Mouse (Mus musculus) bone marrow, adult 2 months (tissue): Measurements from ENCODE around the gene Ripor1. TPM values are rescaled to one million over a fixed set of nuclear protein-coding genes. Genes with fewer than 3 reads are reported as not detected.
A peak's percentile ranks its signal among the peaks of the same experiment; 100 is the strongest.
"Not testable (repeated sequence)": the region's sequence is repeated elsewhere in the genome, so short reads cannot be mapped to it uniquely, and the experiment has no call there.

Experiments
- H3K27ac ChIP-seq: fragments of 200-500 bp; 2 replicates; pipeline ENCODE4 v1.5.1; 2012; ENCODE audit warnings: low read depth, mild to moderate bottlenecking, control low read depth, inconsistent platforms, low read length; ENCODE audit not compliant: control insufficient read depth, poor library complexity, insufficient read depth
- H3K4me1 ChIP-seq: fragments of 200-500 bp; 2 replicates; pipeline ENCODE4 v1.6.1; 2011; ENCODE audit warnings: low read length; ENCODE audit not compliant: control insufficient read depth, insufficient read depth
- H3K4me3 ChIP-seq: fragments of 200-500 bp; replicated peaks from 2 replicates; pipeline ENCODE3; 2011; ENCODE audit warnings: mild to moderate bottlenecking, low read depth, low read length, control low read depth; ENCODE audit not compliant: control insufficient read depth
- CTCF ChIP-seq: fragments of 200-500 bp; IDR thresholded peaks from 2 replicates; pipeline ENCODE4 v1.5.1; 2011; ENCODE audit warnings: low read length, control low read depth; ENCODE audit not compliant: control insufficient read depth, insufficient read depth
- POLR2A ChIP-seq: fragments of 200-500 bp; IDR thresholded peaks from 2 replicates; pipeline ENCODE4 v1.6.1; 2011; ENCODE audit warnings: low read depth, mild to moderate bottlenecking, control low read depth, low read length, borderline replicate concordance; ENCODE audit not compliant: control insufficient read depth
- WGBS: fragments of 180-500 bp; shearing (Covaris S2); methylation state at CpG from one replicate; pipeline ENCODE4 v1.1.7; 2018; 5-methylcytosine and 5-hydroxymethylcytosine counted together
- polyA plus RNA-seq: library from polyadenylated mRNA; stranded (reverse); fragments of >200 nt; gene quantifications from 2 replicates; pipeline ENCODE4 v1.2.4, GENCODE M21; 2011; ENCODE audit warnings: low replicate concordance; ENCODE audit not compliant: missing spikeins, insufficient read depth, insufficient read length

The Ripor1 gene
- polyA plus RNA-seq, 1 experiment = 23.1 TPM

DNA sequence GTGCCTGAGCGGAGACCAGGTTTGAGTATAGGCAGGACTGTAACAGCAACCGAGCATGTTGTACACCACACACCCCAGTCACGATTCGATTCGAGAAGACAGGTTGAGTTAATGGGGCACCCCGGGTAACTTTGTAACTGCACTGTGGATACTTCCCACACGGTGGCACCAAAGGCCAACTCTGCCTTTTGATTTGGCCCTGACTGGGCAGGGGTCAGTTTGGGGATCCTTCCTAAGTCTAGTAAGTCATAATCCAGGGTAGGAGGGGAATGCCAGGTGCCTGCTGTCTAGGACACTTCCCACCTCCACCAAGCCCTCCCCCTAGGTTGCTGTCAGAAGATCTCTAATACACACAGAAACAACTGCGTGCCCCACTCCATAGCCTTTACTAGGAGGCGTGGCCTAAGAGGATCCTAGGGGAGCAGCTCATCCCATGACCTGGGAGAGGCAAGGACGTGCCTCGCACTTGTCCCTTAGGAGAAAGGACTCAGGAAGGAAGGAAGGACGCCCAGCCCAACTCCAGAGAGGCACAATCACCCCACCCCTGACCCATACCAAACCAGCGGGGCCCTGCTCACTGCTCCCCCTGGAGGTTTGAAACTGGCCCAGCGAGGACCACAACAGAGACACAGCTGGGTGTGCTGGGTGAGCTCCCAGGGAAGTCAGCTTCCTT is 8.6 kb upstream of the Ripor1 start:
- H3K4me3 ChIP-seq = peak overlapping the region; percentile 63
- TF ChIP-seq POLR2A (no peak), CTCF (peak; percentile 89)
- WGBS = 2% methylated on average over 14 of the region's 14 CpGs
- no peak overlapping the region for H3K27ac ChIP-seq
- no peaks in the 10 kb centered on the region; the same call in 1 of the 2 replicates for H3K4me1 ChIP-seq

DNA sequence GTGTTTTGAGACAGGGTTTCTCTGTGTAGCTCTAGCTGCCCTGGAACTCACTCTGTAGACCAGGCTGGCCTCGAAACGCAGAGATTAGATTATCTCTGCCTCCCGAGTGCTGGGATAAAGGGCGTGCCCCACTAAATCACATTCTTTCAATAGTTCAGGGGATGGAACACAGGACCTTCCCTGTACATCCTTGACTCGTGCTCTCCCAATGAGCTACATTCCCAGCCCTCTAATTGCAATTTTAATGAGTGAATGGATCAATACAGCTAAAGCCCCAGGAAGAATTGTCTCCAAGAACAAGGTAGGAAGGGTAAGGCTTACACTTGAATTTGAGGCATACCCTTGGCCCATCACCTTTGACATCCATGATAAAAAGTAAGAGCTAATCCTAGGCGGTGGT is 6.3 kb upstream of the Ripor1 start:
- WGBS = 75% methylated on average over 6 of the region's 6 CpGs
- Histone ChIP-seq H3K4me1 (no peaks in the 10 kb centered on the region; the same call in 1 of the 2 replicates), H3K4me3 (no peak overlapping the region), H3K27ac (no peak overlapping the region)
- TF ChIP-seq CTCF (no peak), POLR2A (no peak)

DNA sequence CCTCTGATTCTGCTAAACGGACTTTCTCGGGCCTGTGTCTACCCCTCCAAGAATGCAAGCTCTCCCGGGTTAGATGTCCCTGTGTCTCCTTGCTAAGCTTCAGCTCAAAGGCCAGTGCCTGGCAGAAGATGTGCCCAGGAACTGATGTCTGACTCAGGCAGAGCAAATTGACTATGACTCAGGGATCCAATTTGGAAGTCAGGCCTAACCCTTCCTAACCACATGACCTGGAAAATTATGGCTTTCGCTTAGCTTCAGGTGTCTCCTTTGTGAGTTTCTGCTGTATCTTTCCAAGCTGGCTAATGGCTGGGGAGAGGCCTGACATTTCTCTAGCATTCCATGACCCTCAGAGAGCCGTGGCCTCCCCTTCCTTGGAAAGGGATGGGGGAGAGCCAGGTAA is 3.8 kb upstream of the Ripor1 start:
- TF ChIP-seq CTCF (no peak), POLR2A (no peak)
- Histone ChIP-seq H3K4me1 (peaks cover 2% of the 10 kb centered on the region; the same call in 1 of the 2 replicates), H3K27ac (no peak overlapping the region), H3K4me3 (no peak overlapping the region)
- WGBS = 85% methylated on average over 5 of the region's 5 CpGs

DNA sequence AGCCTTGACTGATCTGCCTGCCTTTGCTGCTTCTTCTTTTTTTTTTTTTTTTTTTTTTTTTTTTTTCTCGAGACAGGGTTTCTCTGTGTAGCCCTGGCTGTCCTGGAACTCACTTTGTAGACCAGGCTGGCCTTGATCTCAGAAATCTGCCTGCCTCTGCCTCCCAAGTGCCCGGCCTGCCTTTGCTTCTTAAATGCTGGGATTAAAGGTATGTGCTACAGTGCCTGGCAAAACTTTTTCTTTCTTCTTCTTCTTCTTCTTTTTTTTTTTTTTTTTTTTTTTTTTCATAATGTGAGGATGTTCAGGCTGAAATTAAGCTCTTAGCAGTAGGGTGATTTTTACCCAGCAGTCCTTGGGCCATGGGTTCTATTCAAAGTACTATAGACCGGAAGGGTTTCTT is 2.5 kb upstream of the Ripor1 start:
- 47% methylated on average over 3 of the region's 3 CpGs for WGBS
- H3K4me3 ChIP-seq, H3K4me1 ChIP-seq, H3K27ac ChIP-seq: not testable (repeated sequence)

DNA sequence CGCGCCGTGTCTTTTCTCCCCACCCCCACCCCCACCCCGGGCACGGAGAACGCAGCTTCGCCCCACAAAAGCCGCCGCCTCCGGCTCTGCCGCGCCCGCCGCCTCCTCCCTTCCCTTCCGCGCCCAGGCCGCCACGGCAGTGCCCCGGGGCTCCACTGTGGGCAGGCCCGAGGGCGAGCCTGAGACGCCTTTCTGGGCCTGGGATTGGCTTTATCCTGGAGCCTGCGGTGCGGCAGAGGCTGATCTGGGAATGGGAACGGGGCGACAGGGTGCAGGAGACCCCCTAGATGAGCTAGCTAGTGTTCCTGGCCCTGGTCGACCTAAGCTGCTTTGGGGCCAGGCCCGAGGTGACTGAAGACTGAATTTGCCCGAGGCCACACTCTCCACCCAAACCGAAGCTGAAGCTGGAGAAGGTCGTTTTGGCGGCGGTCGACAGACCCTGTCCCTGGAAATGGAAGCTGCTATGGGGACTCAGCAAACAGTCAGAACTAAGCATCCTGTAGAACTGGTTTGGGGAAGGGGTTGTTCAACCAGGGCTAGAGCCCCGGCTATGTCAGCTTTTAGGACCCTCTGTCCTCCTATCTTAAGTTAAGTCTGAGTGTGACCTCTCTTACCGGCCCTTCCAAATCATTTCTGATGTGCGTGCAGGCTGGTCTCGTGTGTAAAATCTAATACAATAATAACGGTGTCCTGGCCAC is 585 bp downstream of the Ripor1 start:
- Histone ChIP-seq H3K4me1 (peaks cover 16% of the 10 kb centered on the region), H3K4me3 (peak overlapping the region; percentile 83), H3K27ac (peak overlapping the region; percentile 88)
- TF ChIP-seq POLR2A (no peak), CTCF (no peak)
- under 1% methylated on average over 39 of the region's 39 CpGs for WGBS

DNA sequence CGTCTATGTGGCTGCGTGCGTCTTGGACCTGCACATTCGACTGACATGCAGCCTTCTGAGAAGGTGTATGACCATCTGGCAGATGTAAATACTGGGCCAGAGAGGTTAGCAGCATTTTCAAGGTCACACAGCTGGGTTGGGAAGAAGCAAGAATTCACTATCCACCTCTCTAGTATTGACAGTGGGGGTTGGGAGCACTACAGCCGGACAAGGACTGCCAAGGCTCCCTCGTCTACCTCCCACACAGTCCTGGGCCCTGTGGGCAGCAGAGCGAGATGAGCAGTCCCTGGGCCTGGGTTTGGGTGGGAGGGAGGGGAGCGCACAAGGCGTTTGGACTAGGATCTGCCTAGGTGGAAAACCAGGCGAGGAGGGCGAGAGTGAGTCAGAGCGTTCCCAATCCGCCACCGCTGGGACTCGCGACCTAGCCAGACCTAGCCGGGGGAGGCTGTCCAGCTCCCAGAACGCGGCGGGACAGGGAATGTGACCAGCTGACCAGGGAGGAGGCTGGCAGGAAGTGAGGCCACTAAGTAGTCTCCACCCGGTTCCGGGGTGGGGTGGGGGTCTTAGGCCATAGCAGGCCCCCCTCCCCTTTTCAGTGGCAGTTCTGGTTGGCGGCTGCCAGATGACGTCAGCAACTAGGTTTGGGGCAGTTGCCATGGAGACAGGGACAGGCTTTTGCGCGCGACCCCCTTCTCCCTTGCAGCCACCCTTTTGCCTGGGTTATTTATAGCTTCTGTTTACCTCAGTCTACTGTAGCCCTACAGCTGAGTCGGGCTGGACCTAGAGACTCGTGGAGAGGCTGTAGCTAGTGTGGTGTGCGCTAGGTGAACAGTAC is 1.4 kb downstream of the Ripor1 start:
- Histone ChIP-seq H3K4me1 (peaks cover 16% of the 10 kb centered on the region), H3K27ac (peak overlapping the region; percentile 88), H3K4me3 (peak overlapping the region; percentile 83)
- TF ChIP-seq CTCF = no peak
- peak; percentile 30; the same call in 1 of the 2 replicates for TF ChIP-seq POLR2A
- WGBS = 1% methylated on average over 30 of the region's 30 CpGs

DNA sequence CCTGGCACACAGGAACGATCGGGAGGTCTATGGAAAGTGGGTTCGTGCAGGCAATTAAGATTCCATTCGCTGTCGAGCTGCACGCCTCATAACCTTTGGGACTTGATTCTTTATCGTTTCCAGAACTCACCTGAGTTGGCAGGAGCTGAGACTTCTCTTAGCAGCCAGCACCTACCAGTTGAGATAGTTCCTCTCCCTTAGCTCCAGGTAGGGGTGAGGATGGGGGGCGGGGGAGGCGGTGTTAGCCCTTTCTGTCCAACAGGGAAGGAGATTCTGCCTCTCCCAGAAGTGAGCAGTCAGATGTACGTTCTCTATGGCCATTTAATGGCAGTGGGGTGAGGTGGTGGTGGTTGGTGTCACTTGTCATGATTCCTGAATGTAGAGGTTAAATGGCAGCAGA is 2.0 kb downstream of the Ripor1 start:
- Histone ChIP-seq H3K4me3 (peak overlapping the region; percentile 83), H3K4me1 (peaks cover 16% of the 10 kb centered on the region), H3K27ac (peak overlapping the region; percentile 54)
- WGBS = 5% methylated on average over 10 of the region's 10 CpGs
- TF ChIP-seq CTCF (no peak), POLR2A (no peak)

DNA sequence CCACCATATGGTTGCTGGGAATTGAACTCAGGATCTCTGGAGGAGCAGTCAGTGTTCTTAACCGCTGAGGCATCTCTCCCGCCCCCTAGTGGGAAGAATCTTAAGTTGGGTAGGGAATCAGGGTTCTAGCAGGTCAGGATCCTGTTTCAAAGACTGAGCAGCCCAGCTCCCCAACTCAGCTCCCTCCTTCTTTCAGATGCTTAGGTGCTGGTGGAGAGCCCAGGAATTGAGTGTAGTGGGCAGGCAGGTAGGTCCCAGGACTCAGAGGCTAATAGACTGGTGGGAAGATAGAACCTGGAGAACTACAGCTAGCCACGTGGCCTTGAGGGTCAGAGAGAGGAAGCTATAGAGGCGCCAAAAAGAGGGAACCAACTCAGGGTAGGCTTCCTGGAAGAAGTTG is 2.6 kb downstream of the Ripor1 start:
- TF ChIP-seq POLR2A (no peak), CTCF (peak; percentile 41; the same call in 1 of the 2 replicates)
- WGBS = 0% methylated on average over 4 of the region's 4 CpGs
- Histone ChIP-seq H3K4me3 (no peak overlapping the region), H3K27ac (peak overlapping the region; percentile 42; the same call in 1 of the 2 replicates), H3K4me1 (peaks cover 16% of the 10 kb centered on the region)
